Mouse (Mus musculus) frontal cortex, adult (tissue): ENCODE measurements around the gene Upk3b.
A peak's percentile ranks its signal among the peaks of the same experiment; 100 is the strongest.

Experiments used
- ATAC-seq: cut with Nextera tagmentation; 2 replicates; pipeline ENCODE4 v1.9.2; 2017; ENCODE audit warnings: mild to moderate bottlenecking, moderate library complexity, mixed read lengths; ENCODE audit not compliant: low TSS enrichment

Gene Upk3b

DNA sequence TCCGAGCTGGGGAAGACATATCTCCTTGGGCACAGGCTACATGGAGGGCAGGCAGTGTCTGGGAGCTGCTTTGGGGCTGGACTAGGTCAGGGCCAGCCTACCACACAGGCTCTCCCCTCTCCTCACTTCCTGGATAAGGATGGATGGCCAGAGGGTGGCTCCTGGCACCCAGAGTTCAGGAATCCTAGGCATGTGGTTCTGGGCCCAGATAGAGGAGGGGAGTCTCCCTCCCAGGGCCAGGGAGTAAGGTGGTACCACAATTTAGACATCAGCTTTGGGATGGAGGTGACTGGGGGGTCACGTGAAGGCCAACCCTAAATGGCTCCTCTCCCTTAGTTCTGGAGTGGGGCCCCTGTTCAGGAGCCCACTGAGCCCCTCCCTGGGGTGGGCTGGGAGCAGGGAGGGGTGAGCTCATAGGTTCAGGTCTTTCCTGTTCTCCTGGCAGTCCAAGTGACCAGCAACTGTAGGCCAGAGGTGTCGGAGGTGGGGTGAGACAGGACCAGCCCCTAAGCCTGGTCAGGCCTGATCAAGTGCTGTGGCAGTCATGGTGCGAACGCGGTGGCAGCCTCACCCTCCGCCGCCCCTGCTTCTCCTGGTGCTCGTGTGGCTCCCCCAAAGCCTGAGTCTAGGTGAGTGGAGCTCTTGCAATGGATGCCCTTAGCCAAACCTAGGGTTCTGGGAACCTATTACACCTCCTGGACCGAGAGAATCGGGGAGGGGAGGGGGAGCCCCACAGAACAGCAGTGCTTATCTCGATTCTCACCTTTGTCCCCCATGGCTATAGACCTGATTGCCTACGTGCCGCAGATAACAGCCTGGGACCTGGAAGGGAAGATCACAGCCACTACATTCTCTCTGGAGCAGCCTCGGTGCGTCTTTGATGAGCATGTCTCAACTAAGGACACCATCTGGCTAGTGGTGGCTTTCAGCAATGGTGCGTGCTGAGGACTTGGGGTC is at the start of gene Upk3b:
TSS of gene Upk3b (plus strand) at position 239 of the 957 bp plus-strand sequence.
- ATAC-seq: no peak

DNA sequence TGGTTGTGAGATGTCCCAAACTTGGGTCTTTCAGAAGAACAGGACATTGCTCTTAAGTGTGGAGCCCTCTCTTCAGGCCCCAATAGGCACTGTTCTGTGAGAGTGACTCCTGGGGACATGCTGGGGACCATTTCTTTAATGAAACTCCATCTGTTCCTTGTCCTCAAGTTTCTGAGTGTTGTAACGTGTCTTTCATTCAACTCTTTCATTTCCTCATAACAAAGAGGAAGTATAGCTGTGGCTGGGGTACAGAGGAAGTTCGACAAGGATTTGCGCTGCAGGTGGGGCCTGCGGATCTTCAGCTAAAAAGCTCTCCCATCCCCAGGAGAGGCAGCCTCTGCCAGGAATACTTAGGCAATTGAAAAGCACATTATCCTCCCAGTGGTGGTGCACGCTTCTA is 47.7 kb upstream of the Upk3b start:
- ATAC-seq: no peak

DNA sequence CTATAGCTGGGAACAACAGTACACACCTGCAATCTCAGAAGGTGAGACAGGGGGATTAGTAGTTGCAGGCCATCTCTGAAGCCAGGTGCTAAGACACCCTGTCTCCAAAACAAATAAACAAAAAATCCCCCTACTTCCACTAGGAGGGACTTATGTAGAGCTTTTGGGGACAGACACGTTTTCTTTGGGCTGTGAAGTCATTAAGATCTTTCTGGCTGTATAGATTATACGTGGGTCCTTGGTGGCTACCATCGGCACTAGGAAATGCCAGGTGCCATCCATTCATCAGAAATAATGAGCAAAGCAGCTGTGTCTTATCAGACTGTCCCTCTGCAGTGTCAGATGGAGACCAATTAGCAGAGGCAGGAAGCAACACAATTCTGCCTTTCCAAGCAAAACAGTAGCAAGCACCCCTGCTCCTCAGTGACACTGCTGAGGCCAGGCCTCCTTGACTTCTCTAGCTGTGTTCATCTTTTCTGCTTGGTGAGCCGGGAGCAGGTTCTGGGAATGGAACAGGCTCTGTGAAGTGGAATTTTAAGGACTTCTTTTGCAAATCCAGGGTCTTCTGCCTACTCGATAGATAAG is 44.8 kb upstream of the Upk3b start:
- no peak for ATAC-seq

DNA sequence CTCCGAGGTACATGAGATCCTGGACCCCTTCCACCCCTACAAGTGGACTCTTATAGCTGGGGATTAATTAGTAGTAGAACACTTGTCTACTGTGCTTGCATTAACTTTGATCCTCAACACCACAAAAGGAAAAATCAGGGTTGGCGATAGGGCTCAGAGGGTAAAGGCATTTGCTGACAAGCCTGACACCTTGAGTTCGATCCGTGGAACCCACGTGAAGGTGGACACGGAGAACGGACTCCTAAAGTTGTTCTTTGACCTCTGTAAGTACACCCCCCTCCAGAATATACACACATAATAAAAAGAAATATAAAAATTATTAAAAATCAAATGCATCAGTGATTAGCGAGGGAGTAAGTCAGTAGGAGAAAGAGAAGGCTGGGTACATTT is 44.0 kb upstream of the Upk3b start:
- ATAC-seq: no peak

DNA sequence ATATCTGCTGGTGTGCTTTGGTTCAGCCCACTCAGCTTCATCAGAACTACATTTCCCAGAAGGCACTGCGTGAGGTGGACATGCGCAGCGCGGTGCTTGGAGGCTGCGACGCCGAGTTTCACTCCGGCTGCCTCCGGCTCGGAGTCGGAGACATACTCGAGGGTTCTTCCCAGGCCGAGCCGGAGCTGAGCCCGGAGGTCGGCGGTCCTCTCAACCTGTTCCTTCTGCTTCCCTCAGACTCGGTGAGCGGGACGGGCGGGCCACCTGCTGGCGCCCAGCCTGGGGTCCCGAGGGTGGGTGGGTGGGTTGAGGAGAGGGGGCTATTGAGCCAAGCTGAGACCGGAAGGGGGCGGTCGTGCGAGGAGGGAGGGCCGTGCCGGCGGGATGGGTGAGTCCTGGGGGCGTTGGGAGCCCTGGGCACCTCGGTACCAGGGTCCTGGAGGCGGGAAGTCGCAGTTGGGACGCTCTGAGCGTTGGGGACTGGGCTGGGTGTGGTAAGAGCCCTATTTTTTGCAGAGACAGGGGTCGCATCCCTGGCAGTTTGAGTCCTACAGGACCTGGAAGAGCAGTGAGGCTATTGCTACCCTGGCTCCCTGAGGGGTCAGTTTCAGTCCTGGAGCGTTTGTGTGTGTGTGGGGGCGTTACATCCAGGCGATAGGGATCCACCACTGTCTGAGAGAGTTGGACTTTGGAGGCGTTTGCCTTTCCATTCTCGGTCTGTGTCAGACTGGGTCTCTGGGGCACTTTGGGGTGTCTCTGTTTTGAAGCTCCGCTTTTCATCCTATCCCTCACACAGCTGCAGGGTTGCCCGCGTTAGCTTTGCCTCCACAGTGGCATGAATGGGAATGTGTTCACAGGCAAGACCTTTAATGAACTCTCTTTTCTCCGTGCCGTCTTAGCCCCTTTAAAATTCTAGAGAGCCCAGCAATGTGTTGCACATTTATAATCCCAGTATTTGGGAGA is 43.3 kb upstream of the Upk3b start, which contains the start of gene Dtx2:
TSS of gene Dtx2 (plus strand) at position 76 of the 963 bp plus-strand sequence.
- peak; percentile 98 for ATAC-seq

DNA sequence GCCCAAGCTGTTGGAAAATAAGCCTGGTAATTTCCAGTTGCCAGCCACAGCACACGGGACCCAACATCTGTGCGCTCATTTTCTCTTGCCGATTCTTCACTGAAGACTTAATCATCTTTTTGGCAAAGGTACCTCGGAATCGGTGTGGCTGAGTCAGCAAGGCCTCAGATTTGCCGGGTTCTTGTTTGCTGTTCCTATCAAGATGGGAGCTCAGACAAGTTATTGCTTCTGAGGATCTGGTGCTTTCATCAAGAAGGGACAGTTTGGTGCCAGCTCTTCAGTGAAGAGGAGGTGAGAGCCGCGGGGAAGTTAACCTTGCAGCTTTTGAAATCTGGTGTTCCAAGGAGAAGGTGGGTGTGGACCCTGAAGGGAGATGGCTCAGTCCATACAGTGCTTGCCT is 42.1 kb upstream of the Upk3b start:
- ATAC-seq: no peak

DNA sequence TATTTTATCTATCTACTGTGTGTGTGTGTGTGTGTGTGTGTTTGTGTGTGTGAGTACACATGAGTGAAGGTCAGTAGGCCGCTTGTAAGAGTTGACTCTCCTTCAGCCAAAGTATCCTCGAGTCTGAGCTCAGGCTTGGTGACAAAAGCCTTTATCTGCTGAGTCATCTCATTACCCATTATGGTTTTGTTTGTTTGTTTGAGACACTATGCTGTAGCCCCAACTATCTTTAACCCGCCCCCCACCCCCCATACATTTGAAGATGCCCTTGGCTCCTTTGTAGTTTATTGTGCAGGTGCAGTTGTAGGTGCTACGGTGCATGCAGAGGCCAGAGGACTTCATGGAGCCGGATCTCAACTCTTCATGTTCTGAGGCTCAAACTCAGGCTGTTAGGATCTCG is 37.1 kb upstream of the Upk3b start:
- ATAC-seq: no peak

DNA sequence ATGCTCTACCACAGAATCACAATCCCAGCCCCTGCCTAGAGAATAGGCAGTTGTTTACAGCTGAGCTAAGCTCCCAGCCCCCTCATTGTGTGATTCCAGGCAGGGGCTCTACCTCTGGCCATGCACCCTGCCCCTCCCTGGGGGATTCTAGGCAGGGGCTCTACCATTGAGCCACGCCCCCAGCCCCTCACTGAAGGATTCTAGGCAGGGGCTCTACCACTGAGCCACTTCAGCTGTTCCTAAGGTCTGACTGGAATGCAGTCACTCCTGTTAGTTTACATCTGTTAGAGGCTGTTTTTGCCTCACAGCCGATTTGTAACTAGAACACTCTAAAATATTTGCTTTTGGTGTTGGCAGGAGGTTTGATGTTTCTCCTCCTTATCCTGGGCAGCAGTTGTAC is 36.0 kb upstream of the Upk3b start:
- ATAC-seq: no peak

DNA sequence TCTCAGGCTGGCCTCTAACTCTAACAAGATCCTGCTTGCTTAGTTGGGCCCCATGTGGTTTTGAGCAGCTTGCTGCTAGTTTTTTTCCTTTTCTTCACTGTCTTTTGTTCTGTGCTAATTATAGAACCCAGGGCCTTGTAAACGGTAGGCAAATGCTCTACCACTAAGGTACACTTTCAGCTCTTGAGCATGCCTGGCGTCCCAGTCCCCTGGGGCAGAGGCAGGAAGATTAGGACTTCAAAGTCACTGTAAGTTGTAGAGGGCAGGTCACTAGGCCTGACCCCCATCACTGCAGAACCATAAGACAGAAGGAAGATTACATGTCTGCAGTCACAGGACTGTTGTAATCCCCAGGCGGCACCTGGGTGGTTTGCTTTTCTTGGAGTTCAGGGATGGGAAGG is 35.5 kb upstream of the Upk3b start:
- no peak for ATAC-seq

DNA sequence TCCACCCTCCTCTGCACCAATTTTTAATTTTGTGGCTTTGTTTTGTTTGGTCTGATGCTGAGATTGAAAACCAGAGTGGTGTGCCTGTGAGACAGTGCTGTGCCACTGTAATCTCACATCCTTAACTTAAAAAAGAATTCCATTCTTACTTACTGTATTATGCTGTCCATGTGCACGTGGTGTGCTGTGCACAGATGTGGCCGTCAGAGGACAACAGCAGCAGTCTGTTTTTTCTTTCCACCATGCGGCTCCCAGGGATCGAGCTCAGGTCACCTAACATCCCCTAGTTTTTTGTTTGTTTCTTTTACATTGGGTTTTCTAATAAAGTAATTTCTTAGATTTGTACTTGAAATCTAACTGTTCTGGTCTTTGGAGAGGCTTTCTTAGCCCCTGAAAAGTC is 33.8 kb upstream of the Upk3b start:
- ATAC-seq: no peak

DNA sequence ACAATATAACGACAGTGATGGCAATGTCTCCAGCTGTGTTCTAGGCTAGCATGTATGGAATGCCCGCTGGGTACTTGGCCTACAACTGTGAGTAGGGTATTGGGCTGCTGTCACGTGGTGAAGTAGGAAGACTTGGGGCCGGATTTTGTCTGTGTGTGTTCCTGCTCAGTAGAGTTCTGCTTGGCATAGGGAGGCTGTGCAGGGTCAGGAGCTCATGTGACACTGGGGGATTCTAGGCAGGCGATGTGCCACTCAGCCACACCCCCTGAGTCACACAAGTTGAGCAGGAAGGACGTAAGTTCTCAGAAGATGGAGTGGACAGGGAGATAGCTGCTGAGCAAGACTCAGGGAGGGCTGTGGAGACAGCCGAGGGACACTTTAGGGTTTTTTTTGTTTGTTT is 30.6 kb upstream of the Upk3b start:
- no peak for ATAC-seq

DNA sequence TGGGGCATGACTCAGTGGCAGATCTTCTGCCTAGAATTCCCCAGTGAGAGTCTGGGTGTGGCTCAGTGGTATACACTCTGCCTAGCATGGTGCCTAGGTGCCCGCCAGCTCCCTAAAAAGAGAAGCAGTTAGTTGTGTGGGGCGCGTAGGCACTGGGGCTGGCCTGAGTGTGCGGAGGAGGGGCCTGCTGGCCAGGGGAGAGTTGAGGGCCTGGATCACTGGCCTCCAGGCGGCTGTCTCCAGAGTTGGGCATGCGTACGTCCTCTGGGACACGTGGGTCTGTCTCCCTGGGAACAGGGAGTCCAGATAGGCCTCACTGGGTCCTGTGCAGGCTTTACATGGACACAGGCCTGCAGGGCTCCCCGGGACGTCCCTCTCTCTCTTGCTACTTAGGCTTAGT is 23.4 kb upstream of the Upk3b start:
- no peak for ATAC-seq

DNA sequence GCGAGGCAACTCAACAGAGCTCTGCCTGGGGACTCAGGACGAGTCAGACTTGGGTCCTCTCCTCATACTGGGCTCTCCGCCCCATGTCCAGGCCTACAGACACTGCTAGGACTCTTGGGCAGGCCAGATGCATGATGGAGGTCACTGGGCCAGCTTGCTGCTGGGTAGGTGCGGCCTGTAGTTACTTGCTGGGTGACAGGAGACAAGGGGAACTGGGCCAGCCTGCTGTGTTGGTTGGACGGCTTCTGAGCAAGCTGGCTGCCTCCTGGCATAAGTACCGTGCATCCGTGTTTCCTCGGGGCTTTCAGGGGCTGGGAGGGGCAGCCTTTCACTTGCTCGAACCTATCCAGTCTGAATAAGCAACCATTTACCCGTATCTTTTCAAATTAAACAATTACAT is 22.7 kb upstream of the Upk3b start:
- ATAC-seq: no peak

DNA sequence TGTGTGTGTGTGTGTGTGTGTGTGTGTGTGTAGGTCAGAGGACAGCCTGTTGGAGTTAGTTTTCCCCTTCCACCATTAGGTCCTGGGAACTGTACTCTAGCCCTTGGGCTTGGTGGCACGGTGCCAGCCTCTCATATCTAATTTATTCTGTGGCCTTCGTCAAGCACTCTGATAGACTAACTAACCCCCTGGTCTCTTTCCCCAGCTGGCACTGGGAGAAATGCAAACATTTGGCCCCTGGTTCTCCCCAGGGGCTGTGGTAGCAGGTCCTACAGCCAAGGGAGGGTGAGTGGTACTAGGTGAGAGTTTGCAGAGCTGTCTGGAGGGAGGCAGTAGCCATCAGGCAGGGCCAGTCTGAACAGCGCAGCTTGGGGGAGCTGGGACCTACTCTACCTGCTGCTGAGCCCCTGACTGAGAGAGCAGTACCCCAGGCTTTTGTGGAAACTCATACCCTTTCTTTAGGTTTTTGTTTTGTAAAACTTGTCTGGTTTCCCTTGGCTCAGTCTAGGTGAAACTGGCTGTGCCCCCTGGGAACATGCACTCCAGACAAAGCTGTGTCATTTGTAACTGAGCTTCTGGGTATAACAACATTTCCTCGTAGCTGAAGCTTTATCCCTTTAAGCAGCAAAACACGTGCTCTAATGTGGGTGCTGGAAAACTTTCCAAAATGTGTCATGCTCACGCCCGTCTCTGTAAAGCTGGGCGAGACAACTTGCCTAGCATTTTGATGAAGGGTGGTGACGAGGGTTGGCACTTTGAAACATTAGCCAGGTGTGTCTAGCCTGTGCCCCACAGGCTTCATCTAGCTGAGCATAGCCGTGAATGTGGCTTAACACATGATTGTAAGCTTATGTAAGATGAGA is 22.1 kb upstream of the Upk3b start:
- no peak for ATAC-seq

DNA sequence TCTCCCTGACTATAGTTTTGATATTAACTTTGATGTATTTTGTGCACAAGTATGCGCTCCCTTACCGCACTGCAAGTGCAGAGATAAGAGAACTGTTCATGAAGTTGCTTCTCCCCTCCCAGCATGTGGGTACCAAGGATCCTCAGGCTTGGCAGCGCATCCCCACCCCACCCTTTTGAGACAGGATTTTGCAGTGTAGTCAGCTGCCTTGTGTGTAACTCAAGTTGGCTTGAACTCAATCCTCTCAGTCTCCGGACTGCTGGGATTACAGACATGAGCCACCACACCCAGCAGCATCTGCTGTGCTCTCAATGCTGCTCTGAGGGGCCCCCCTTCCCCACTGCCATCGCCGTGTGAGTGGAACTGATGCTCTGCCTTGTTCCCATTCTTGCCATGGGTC is 21.0 kb upstream of the Upk3b start:
- no peak for ATAC-seq

DNA sequence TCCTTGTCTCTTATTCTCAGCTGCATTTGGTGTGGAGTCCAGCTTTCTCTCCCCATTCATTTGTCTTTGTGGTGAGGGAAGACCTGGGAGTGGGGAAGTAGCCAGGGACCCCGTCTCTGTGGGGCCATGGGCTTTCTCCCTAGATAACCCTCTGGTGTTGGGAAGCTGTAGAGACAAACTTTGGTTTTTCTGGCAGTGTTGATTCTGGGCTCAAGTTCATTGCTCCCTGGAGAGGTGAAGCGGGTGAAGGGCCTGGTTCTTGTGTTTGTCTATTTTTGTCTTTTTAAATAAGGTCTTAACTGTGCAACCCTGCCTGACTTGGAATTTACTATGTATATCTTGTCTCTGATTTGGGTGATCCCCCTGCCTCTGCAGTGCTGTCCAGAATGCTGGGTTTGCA is 19.6 kb upstream of the Upk3b start:
- no peak for ATAC-seq

DNA sequence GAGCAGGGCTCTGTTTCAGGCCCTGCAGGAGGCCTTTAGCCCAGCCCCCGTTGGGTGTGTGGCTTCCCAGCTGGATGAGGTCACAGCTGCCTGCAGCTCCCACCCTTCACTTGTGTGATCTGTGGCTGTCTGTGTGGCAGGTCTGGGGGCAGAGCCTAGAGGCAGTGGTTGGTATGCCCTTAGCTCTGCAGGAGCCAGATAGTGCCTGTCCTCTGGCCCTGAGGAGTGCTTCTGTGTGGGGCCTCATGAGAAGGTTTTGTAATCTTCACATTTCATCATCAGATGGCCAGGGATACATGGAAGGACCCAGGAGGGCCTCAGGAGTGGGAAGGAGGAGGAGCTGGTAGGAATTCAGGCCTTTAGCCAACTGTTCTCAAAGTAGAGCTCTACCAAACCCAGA is 18.4 kb upstream of the Upk3b start:
- ATAC-seq: no peak

DNA sequence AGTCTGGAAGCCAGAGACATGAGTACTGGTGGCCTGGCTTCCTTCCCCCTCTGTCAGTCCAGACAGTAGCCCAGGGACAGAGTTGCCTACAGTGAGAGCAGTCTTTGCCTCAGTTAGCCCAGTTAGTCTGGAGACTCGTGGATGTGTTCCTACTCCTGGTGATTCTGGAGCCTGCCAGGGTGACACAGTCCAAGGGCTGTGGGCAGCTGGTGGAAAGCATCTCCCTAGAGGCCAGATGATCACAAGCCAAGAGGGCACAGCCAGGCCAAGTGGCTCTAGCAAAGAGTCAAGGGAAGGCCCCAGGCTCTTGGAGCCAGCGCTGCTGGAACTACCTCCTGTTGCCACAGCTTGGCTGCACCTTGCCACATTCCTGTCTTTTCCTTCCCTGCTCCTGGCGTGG is 12.6 kb upstream of the Upk3b start:
- ATAC-seq: no peak

DNA sequence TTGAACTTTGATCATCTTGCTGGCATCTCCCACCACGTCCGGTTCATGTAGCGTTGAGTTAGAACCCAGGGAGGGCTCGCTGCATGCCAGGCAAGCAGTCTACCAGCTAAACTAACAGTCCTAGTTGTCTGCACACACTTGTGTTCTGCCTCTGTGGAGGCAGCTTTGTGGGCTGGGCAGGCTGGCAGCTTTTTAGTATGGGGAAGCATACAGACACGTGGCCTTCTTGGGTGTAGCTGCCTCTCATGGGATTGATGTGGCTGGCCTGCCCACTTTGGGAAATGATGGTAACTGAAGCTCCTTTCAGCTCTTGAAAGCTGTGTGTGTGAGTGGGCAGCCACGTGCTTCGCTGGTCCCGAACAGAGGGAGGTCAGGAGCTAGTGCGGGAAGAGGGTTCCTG is 11.4 kb upstream of the Upk3b start:
- peak; percentile 65 for ATAC-seq

DNA sequence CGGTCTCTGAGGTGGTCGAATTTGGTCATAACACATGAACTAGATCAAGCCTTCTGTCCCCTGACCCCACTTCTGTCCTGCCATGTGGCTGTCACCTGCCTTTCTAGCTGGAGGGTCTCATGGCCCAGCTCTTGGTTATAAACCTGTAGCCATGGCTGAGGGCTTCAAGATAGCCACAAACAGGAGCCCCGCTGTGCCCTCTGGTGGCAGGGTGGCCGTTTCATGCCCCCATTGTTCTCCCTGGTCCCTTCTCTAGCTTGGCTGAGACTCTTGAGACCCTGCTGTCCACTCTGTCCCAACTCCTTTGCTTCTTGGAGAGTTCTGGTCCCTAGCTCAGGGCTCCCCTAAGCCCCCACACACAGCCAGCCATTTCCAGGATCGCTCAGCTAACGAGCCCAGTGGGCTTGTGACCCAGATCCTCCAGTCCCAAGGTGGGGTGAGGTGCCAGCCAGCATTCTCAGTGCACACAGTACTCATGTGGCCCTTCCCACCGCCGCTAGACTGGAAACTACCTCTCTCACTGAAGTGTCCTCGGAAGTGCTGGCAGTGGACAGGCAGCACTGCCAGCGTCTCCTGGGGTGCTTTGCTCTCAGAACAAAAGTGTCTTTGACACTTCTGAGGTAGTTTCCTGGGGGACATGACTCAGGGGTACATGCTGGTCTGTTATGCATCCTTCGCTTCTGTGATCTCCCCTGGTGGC is 10.5 kb upstream of the Upk3b start:
- ATAC-seq: no peak

DNA sequence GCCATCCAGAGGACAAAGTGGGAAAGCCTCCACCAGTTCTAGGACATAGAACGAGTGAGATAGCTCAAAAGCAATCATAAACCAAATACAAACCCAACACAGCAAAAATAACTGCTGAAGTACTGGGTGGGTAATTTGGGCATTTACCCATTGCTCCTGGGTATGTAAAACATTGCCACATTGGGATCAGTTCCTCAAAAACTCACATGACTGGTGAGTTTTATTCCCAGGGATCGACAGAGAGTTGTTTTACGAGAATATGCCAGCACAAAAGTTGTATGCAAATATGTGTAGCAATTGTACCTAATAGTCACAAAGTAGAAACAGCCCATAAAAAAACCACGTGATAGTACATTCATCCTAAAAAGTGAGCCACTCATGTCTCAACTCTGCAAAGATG is 3.4 kb upstream of the Upk3b start:
- no peak for ATAC-seq
